21 mouse cellular contexts compared by ENCODE assay signal in the genomic region with DNA sequence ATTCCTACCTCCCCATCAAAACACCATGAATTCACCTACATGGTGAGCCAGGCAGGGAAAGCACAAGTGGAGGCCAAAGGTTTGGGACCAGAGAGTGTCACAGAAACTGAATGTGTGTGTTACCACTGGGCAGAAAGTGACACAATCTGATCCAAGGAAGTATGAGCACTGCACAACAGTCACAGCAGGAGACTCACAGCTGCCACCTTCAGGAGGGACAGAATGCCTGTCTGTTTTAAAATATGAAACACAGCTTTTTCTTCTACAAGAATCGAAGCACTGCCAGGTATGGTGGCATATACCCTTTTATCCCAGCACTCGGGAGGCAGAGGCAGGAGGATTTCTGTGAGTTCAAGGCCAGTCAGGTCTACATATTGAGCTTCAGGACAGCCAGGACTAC. TPM values are rescaled to one million over a fixed set of nuclear protein-coding genes. Genes with fewer than 3 reads are reported as not detected.
DNase-seq lines count a peak whose midpoint lies in the region; ATAC-seq and TF ChIP-seq lines count a peak whose summit lies in the region.
"Had no signal": no experiment of that assay in that cellular context is flagged by ENCODE, and none has a peak within 500 bp of the region (broad histone marks: within the 10 kb centered on the region; RNA-seq: fewer than 3 reads in every experiment).

No protein-coding gene starts in this region.

- H3K9me3 ChIP-seq in hindbrain, postnatal 0 days (ENCODE audit: low read length): no peaks in the 10 kb centered on the region
- no peaks in the 10 kb centered on the region for H3K9me3 ChIP-seq in hindbrain, embryonic 10.5 days
- H3K9me3 ChIP-seq in lung, postnatal 0 days (ENCODE audit: low read length): no peaks in the 10 kb centered on the region
- H3K9me3 ChIP-seq in MEL (replicated peaks; ENCODE audit: insufficient read depth, low read length): no peaks in the 10 kb centered on the region
- H3K9me3 ChIP-seq: embryonic facial prominence, embryonic 13.5 days; forebrain, embryonic 10.5 days; heart, embryonic 12.5 days; limb, embryonic 10.5 days; liver, embryonic 13.5 days; megakaryocyte, embryonic 14.5 days had no signal

- TF ChIP-seq RAD21 in MEL (IDR thresholded peaks at IDR 0.05; ENCODE audit: low read depth, low read length): no peak

- peak; percentile 35 for TF ChIP-seq CTCF in hindbrain, postnatal 0 days (IDR thresholded peaks at IDR 0.05; ENCODE audit: low read depth)
- peak; percentile 20; the same call in 1 of the 2 replicates for TF ChIP-seq CTCF in lung, postnatal 0 days (IDR thresholded peaks at IDR 0.05)
- peak; percentile 17 to 42 (median 18); a peak in 3 of 6 replicates for TF ChIP-seq CTCF in MEL (IDR thresholded peaks at IDR 0.05 in 2 of 3, conservative IDR thresholded peaks at IDR 0.05 in 1 of 3; ENCODE audit: control insufficient read depth in 1 of 3, insufficient read depth in 1 of 3, low read depth in 2 of 3, low read length in 3 of 3, poor library complexity in 1 of 3, severe bottlenecking in 1 of 3)
- peak; percentile 18; the same call in 1 of the 2 replicates for TF ChIP-seq CTCF in brain, embryonic 14.5 days (IDR thresholded peaks at IDR 0.05; ENCODE audit: borderline replicate concordance, extremely low read depth, insufficient read depth, insufficient read length)

- peaks cover 89% of the 10 kb centered on the region for H3K36me3 ChIP-seq in hindbrain, postnatal 0 days (ENCODE audit: insufficient read depth, low read length)
- H3K36me3 ChIP-seq in hindbrain, embryonic 10.5 days: peaks cover 100% of the 10 kb centered on the region
- peaks cover 80% of the 10 kb centered on the region for H3K36me3 ChIP-seq in lung, postnatal 0 days (ENCODE audit: insufficient read depth, low read length)
- H3K36me3 ChIP-seq in MEL (ENCODE audit: control insufficient read depth in 1 of 2, insufficient read depth in 2 of 2, low read length in 2 of 2): peaks cover 13 to 36% of the 10 kb centered on the region in 2 experiments

- no peak for TF ChIP-seq POLR2A in MEL (IDR thresholded peaks at IDR 0.05; ENCODE audit: control insufficient read depth in 1 of 2, insufficient read depth in 1 of 2, low read depth in 1 of 2, low read length in 2 of 2, poor library complexity in 1 of 2)
- TF ChIP-seq POLR2A in brain, embryonic 14.5 days (IDR thresholded peaks at IDR 0.05; ENCODE audit: borderline replicate concordance, extremely low read depth, insufficient read depth, insufficient read length, poor library complexity, severe bottlenecking): no peak

- DNase-seq in hindbrain, postnatal 0 days (ENCODE audit: low spot score): no peak
- no peak for DNase-seq in hindbrain, embryonic 10.5 days (ENCODE audit: low spot score)
- no peak for DNase-seq in lung, postnatal 0 days (ENCODE audit: low spot score)
- DNase-seq in lung, postnatal 4 days: no peak
- DNase-seq in MEL (ENCODE audit: low read depth, low spot score): peak; percentile 21
- no peak for DNase-seq in brain, embryonic 14.5 days (ENCODE audit: low read depth)
- no peak for DNase-seq in gastrocnemius, postnatal 10 days
- no peak for DNase-seq in right cerebral cortex, postnatal 4 days
- DNase-seq: cerebellum, postnatal 25 days; heart, postnatal 4 days; liver, embryonic 13.5 days; lung, postnatal 10 days had no signal

- H3K4me2 ChIP-seq in hindbrain, postnatal 0 days (ENCODE audit: low read depth, low read length): no peak overlapping the region
- H3K4me2 ChIP-seq in lung, postnatal 0 days (replicated peaks; ENCODE audit: low read depth, low read length): no peak overlapping the region
- H3K4me2 ChIP-seq: embryonic facial prominence, embryonic 13.5 days; heart, embryonic 12.5 days; liver, embryonic 13.5 days had no signal

- no peaks in the 10 kb centered on the region for H3K79me2 ChIP-seq in MEL (ENCODE audit: control insufficient read depth, insufficient read depth, low read length, poor library complexity)

- H3K9ac ChIP-seq in hindbrain, postnatal 0 days (replicated peaks; ENCODE audit: low read length): no peak overlapping the region
- H3K9ac ChIP-seq in lung, postnatal 0 days (replicated peaks; ENCODE audit: low read depth): no peak overlapping the region
- H3K9ac ChIP-seq in MEL (ENCODE audit: control insufficient read depth, low read depth, low read length, poor library complexity, severe bottlenecking): no peak overlapping the region
- H3K9ac ChIP-seq: embryonic facial prominence, embryonic 13.5 days; heart, embryonic 12.5 days; liver, embryonic 13.5 days had no signal

- WGBS in hindbrain, postnatal 0 days: 90% methylated on average over 2 of the region's 2 CpGs
- 90% methylated on average over 2 of the region's 2 CpGs for WGBS in hindbrain, embryonic 10.5 days
- 98% methylated on average over 2 of the region's 2 CpGs for WGBS in lung, postnatal 0 days

- no peak overlapping the region for H3K4me3 ChIP-seq in hindbrain, postnatal 0 days (ENCODE audit: low read length)
- H3K4me3 ChIP-seq in hindbrain, embryonic 10.5 days: no peak overlapping the region
- no peak overlapping the region for H3K4me3 ChIP-seq in lung, postnatal 0 days (ENCODE audit: low read depth, low read length)
- H3K4me3 ChIP-seq in MEL (ENCODE audit: control insufficient read depth in 1 of 2, insufficient read depth in 1 of 2, low read depth in 2 of 2, low read length in 2 of 2): no peak overlapping the region
- H3K4me3 ChIP-seq: embryonic facial prominence, embryonic 13.5 days; forebrain, embryonic 10.5 days; heart, embryonic 12.5 days; limb, embryonic 10.5 days; liver, embryonic 13.5 days; megakaryocyte, embryonic 14.5 days had no signal

- H3K27me3 ChIP-seq in hindbrain, postnatal 0 days (ENCODE audit: insufficient read depth, low read length): no peaks in the 10 kb centered on the region
- H3K27me3 ChIP-seq in hindbrain, embryonic 10.5 days (ENCODE audit: insufficient read depth, poor library complexity, severe bottlenecking): no peaks in the 10 kb centered on the region
- no peaks in the 10 kb centered on the region for H3K27me3 ChIP-seq in lung, postnatal 0 days (replicated peaks; ENCODE audit: insufficient read depth, low read length)
- no peaks in the 10 kb centered on the region for H3K27me3 ChIP-seq in MEL (ENCODE audit: control insufficient read depth in 1 of 2, insufficient read depth in 2 of 2, low read length in 2 of 2)
- H3K27me3 ChIP-seq: embryonic facial prominence, embryonic 13.5 days; heart, embryonic 12.5 days; liver, embryonic 13.5 days; megakaryocyte, embryonic 14.5 days had no signal

- no peak for TF ChIP-seq EP300 in lung, postnatal 0 days (IDR thresholded peaks at IDR 0.05)
- no peak for TF ChIP-seq EP300 in MEL (IDR thresholded peaks at IDR 0.05; ENCODE audit: low read depth in 1 of 2, low read length in 2 of 2)

- no peak for ATAC-seq in hindbrain, postnatal 0 days
- ATAC-seq in lung, postnatal 0 days: no peak
- ATAC-seq: midbrain, embryonic 16.5 days had no signal

- no peaks in the 10 kb centered on the region for H3K4me1 ChIP-seq in hindbrain, postnatal 0 days (ENCODE audit: insufficient read depth, low read length)
- no peaks in the 10 kb centered on the region for H3K4me1 ChIP-seq in hindbrain, embryonic 10.5 days (replicated peaks)
- H3K4me1 ChIP-seq in lung, postnatal 0 days (ENCODE audit: insufficient read depth, low read depth, low read length): no peaks in the 10 kb centered on the region
- peaks cover 7 to 11% of the 10 kb centered on the region in 2 experiments for H3K4me1 ChIP-seq in MEL (ENCODE audit: control insufficient read depth in 1 of 2, insufficient read depth in 2 of 2, low read length in 2 of 2)
- H3K4me1 ChIP-seq: embryonic facial prominence, embryonic 13.5 days; forebrain, embryonic 10.5 days; heart, embryonic 12.5 days; limb, embryonic 10.5 days had no signal

- H3K27ac ChIP-seq in hindbrain, postnatal 0 days: no peak overlapping the region
- no peak overlapping the region for H3K27ac ChIP-seq in hindbrain, embryonic 10.5 days
- H3K27ac ChIP-seq in lung, postnatal 0 days (ENCODE audit: low read length): no peak overlapping the region
- H3K27ac ChIP-seq in MEL (ENCODE audit: control insufficient read depth, low read depth, low read length): no peak overlapping the region
- H3K27ac ChIP-seq: embryonic facial prominence, embryonic 13.5 days; forebrain, embryonic 10.5 days; limb, embryonic 10.5 days; liver, embryonic 13.5 days had no signal

TF ChIP-seq in MEL, 35 proteins besides CTCF, POLR2A, EP300 and RAD21:
- no peak for TF ChIP-seq CHD1 (IDR thresholded peaks at IDR 0.05; ENCODE audit: low read depth, low read length)
- TF ChIP-seq SMC3 (IDR thresholded peaks at IDR 0.05; ENCODE audit: low read depth, low read length): peak; percentile 29

RNA-seq across cellular contexts. Expression of gene Prph2, which starts 47.8 kb away (rescaled TPM):
- total RNA-seq in hindbrain, postnatal 0 days (2014; rRNA removed): not detected in 2 replicates
- 0.05 TPM in 1 of 2 replicates, not detected in the other for polyA plus RNA-seq in hindbrain, postnatal 0 days (2015; fragmentation: Nextera tagmentation; extraction: Ambion mirVana)
- not detected in 2 replicates for polyA plus RNA-seq in hindbrain, embryonic 10.5 days (2016; fragmentation: Nextera tagmentation; extraction: Ambion mirVana)
- polyA plus RNA-seq in lung, postnatal 0 days (2015; fragmentation: Nextera tagmentation; extraction: Ambion mirVana): not detected in 2 replicates
- not detected in 2 replicates for total RNA-seq in MEL (2012; rRNA removed)
- polyA plus RNA-seq in MEL (2012; ENCODE audit: insufficient read depth in 1 of 2, insufficient read length in 2 of 2, low read depth in 1 of 2, low replicate concordance in 2 of 2, missing spikeins in 1 of 2): not detected
- 0.03 TPM in 1 of 2 replicates, not detected in the other for polyA plus RNA-seq in brain, embryonic 14.5 days (2012; rRNA removed)
- not detected for total RNA-seq in gastrocnemius, postnatal 10 days (2021)
- total RNA-seq: gastrocnemius, postnatal 4 days; heart, postnatal 4 days had no signal
- polyA plus RNA-seq: embryonic facial prominence, embryonic 13.5 days; forebrain, embryonic 10.5 days; frontal cortex, adult 2 months; heart, embryonic 12.5 days; limb, embryonic 10.5 days; liver, embryonic 13.5 days; midbrain, embryonic 16.5 days; neural tube, embryonic 11.5 days had no signal

RNA-seq across cellular contexts. Expression of gene Ubr2, which starts 52.3 kb away (rescaled TPM):
- 20.8 and 33.0 TPM in 2 replicates for total RNA-seq in hindbrain, postnatal 0 days (2014; rRNA removed)
- 8.5 and 8.7 TPM in 2 replicates for polyA plus RNA-seq in hindbrain, postnatal 0 days (2015; fragmentation: Nextera tagmentation; extraction: Ambion mirVana)
- 16.7 and 17.6 TPM in 2 replicates for polyA plus RNA-seq in hindbrain, embryonic 10.5 days (2016; fragmentation: Nextera tagmentation; extraction: Ambion mirVana)
- 10.7 and 11.8 TPM in 2 replicates for polyA plus RNA-seq in lung, postnatal 0 days (2015; fragmentation: Nextera tagmentation; extraction: Ambion mirVana)
- 15.3 and 20.3 TPM in 2 replicates for total RNA-seq in MEL (2012; rRNA removed)
- polyA plus RNA-seq in MEL (2012; ENCODE audit: insufficient read depth in 1 of 2, insufficient read length in 2 of 2, low read depth in 1 of 2, low replicate concordance in 2 of 2, missing spikeins in 1 of 2): 100 to 1,000 TPM in 1 of 2 experiments, 10 to 100 TPM in 1; 33.8 to 353 TPM
- 32.8 and 41.3 TPM in 2 replicates for polyA plus RNA-seq in brain, embryonic 14.5 days (2012; rRNA removed)
- 10 to 100 TPM; 31.3 to 36.7 TPM for total RNA-seq in gastrocnemius, postnatal 10 days (2021)
